Mouse (Mus musculus): Measurements from ENCODE around the gene Mrpl21. TPM values are rescaled to one million over a fixed set of nuclear protein-coding genes. Genes with fewer than 3 reads are reported as not detected.

Gene Mrpl21
- total RNA-seq (2021), result 10 to 100 TPM; 47.2 to 58.4 TPM
- long read RNA-seq, transcript Mrpl21-201 (7 exons, 802 nt), result major isoform, 27 of 33 reads
- long read RNA-seq, partial matches to known transcripts, result 0 of 33 reads
- long read RNA-seq, other reads (novel, unspliced or antisense), result 4 of 33 reads

DNA sequence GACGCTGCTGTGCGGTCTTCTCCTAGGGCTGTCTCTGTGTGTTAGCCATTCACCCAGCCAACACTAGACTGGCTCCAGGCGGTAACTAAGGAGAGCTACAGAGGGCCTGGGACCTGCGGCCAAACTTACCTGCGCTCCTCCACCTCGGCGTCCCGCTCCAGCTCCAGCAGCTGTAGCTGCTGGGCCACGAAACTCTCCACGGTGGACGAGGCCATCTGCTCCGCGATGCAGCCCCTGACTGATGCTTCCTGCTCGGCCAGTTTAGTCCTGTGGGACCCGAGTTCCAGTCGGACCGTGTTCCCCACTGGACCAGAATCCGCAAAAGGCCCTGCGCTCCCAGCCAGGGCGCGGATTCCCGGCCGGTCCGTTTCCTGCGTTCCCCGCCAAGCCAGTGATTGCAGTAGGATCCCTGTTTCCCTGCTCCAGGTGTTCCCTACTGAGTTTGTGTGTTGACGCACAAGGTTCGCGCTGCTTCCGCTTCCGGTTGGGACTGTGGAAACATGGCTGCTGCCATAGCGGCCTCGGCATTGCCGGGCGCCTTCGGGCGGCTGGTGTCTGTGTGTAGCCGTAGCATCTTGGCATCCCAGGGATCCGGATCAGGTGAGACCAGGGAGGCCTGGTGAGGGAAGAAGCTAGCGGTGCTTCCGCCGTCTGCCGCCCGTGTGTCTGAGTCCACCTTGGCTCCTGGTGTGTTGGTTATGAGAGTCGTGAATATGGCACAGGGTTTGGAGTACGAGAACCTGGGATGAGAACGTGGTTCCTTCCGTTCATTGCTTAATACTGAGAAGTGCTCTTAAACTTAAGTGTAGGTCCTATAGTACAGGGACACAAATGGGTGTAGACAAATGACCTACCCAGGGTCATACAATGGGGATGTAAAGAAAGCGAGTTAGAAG is at the start of gene Mrpl21, which contains the start of gene Ighmbp2:
Gene Mrpl21 (plus strand): TSS at position 330 of the 896 bp plus-strand sequence.
Gene Ighmbp2 (minus strand): TSS at position 446 of the 896 bp plus-strand sequence.
- peak; percentile 88 to 93 for DNase-seq (ENCODE audit: low spot score in 2 of 2)

DNA sequence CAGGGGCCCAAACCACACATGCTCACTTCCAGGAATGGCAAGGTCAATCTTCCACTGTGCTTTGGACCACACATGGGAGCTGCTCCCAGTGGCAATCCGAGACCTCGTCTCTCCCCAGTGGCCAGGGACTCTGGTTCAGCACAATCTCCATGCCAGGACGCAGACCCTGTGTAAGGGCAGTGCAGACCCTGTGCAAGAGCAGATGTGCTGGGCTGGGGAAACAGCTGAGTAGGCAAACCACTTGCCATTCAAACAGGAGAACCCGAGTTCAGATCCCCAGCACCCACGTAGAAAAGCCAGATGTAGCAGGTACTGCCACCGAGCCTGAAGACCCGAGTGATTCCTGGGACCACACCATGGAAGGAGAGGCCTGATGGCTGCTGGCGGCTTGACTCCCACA is 22.7 kb upstream of the Mrpl21 start:
- DNase-seq (ENCODE audit: low spot score in 2 of 2), result no peak

DNA sequence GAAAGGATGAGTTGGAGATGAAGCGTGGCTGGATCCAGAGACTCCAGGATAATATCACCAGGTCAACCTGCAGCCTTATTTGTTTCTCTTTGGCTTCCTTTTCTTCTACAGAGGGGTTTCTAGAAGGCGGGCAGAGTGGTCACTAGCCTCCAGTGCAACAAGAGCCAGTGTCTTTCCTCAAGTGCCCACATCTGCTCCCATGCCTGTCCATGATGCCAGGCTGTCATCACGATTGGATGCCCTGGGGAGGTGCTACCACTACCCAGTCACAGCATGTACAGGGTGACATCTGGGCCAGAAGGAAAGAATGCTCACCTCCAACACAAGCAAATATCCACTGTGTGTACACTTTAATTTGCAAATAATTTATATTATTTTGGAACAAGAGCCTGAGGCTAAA is 22.1 kb upstream of the Mrpl21 start:
- DNase-seq (ENCODE audit: low spot score in 2 of 2), result no peak

GRCm38 (mm10) chr19:3261336-3261735 is 21.4 kb upstream of the Mrpl21 start:
- no peak for DNase-seq (ENCODE audit: low spot score in 2 of 2)

GRCm38 (mm10) chr19:3261764-3262525 is 20.8 kb upstream of the Mrpl21 start:
- no peak for DNase-seq (ENCODE audit: low spot score in 2 of 2)

DNA sequence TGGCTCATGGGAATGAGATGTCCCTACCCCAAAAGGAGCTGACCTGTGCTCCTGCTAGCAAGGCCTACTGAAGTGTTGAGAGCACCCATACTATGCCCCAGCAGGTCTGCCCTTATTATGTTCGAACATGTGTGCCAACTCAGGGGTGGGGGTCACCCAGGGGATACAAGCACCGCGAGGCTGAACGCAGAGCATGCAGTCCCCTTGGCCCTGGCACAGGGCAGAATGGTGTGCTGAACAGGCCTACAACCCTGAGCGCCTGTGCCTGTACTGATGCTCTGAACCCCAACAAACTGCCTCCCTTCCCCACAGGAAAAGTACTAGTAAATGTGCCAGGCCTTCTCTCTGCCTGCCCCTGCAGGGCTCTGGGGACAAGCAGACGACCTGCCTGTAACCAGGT is 18.4 kb upstream of the Mrpl21 start:
- DNase-seq (ENCODE audit: low spot score in 2 of 2), result no peak

DNA sequence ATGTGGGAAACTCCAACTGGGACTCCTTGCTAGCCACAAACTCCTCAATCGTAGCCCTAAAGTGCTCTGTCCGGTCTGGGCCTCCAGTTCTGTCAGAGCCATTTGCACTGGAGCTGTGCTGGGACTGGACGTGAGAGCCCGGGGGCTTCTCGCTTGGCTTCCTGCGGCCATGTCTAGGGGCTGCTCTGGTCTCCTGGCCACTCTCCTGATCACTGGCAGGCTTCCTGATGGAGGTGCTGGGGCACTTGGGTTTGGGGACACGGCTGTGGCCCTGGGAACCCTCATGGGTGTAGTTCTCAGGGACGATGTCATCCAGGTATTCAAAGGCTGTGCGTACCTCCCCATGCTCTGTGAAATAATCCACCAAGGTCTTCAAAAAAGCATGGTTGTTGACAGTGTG is 17.5 kb upstream of the Mrpl21 start:
- DNase-seq (ENCODE audit: low spot score in 2 of 2), result no peak

DNA sequence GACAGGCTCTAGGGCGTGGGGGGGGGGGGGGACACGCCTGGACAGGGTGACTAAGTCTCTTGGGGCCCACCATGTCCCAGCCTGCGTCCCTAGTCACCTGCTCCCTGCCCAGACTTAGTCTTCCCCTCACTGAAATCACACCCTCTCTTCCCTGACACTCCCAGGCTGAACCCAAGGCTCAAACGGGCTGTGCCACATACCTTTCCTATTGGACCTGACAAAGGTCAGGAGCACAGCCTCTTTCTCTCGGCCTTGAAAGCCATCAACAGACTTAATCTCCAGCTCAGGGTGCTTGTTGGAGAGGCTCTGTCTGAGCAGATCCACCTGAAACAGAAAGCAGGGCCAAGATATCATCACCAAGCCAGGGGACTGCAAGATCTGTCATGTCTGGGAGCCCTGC is 16.6 kb upstream of the Mrpl21 start:
- DNase-seq (ENCODE audit: low spot score in 2 of 2), result no peak

DNA sequence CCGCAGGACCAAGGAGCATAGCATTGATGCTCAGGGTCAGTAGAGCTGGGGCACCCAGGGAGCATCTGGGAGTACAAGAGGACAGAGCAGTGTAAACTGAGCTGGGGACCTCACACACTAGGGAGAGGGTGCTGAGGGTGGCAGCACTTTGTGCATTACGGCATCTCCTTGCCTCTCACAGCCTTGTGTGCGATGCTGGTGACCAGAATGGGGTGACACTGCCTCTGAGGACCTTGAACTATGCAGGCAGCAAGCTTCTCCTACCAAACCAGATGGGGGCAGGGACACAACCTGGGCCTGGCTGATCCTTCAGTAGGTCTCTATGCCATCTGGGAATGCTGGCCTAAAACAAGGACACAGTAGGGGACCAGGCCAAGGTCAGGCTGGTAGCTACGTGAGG is 16.0 kb upstream of the Mrpl21 start:
- peak in 1 of 2 experiments; percentile 0 for DNase-seq (ENCODE audit: low spot score in 2 of 2)

- no peak for DNase-seq (ENCODE audit: low spot score in 2 of 2)
Measured at GRCm38 (mm10) chr19:3267340-3267739, 15.4 kb upstream of the Mrpl21 start.

GRCm38 (mm10) chr19:3268218-3268980 is 14.3 kb upstream of the Mrpl21 start:
- DNase-seq (ENCODE audit: low spot score in 2 of 2), result no peak

- DNase-seq (ENCODE audit: low spot score in 2 of 2), result no peak
Measured at GRCm38 (mm10) chr19:3269279-3269678, 13.4 kb upstream of the Mrpl21 start.

GRCm38 (mm10) chr19:3269803-3270202 is 12.9 kb upstream of the Mrpl21 start:
- DNase-seq (ENCODE audit: low spot score in 2 of 2), result no peak

- DNase-seq (ENCODE audit: low spot score in 2 of 2), result no peak
Measured at GRCm38 (mm10) chr19:3271366-3271765, 11.3 kb upstream of the Mrpl21 start.

- no peak for DNase-seq (ENCODE audit: low spot score in 2 of 2)
Measured at GRCm38 (mm10) chr19:3273331-3273730, 9.4 kb upstream of the Mrpl21 start.

DNA sequence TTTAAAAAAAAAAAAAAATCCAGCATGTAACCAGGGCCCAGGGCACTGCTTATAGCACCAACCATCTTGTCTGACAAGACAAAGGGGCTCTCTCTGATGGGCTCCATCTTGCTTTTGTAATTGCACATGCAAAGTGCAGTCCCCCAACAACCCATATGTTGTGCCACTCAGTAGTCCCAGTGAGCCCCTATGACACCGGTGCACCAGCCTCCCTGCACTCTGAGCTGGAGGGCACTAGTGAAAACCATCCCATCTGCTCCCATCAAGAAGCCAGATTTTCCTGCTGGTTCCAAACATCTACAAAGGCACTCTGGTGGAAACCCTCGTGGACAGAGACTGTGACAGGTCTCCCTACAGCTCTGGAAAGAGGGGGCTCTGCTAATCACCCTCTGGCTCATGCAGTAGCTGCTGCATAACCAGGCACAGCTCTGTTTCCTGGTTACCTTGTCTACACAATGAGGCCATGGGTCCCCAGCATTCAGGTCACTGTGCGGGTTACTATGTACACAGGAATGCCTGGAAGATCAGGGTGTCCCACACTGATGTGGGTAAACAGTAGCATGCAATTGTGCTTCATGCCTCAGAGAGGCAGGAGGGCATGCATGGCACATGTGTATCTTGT is 6.8 kb upstream of the Mrpl21 start:
- no peak for DNase-seq (ENCODE audit: low spot score in 2 of 2)

GRCm38 (mm10) chr19:3281886-3282285 is 815 bp upstream of the Mrpl21 start:
- no peak for DNase-seq (ENCODE audit: low spot score in 2 of 2)

GRCm38 (mm10) chr19:3289006-3289405 is 6.3 kb downstream of the Mrpl21 start:
- DNase-seq (ENCODE audit: low spot score in 2 of 2), result no peak

- DNase-seq (ENCODE audit: low spot score in 2 of 2), result peak in 1 of 2 experiments; percentile 66
Measured at GRCm38 (mm10) chr19:3292028-3292427, 9.3 kb downstream of the Mrpl21 start.

DNA sequence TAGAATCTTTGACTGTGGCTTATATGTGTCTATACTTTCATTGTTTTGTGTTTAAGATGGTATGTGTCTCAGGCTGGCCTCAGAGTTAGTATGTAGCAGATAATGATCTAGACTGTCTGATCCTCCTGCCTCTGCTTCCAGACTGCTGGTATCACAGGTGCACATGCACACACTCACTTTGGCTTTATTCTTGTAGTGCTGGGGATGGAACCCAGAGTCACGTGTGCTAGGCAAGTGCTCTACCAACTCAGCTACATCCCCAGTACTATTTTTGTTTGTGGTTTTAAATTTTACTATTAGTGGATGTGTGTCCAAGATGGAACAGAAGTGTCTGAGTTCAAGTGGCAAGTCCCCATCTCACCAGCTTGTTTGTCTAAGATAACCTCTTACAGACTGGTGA is 10.3 kb downstream of the Mrpl21 start:
- no peak for DNase-seq (ENCODE audit: low spot score in 2 of 2)

DNA sequence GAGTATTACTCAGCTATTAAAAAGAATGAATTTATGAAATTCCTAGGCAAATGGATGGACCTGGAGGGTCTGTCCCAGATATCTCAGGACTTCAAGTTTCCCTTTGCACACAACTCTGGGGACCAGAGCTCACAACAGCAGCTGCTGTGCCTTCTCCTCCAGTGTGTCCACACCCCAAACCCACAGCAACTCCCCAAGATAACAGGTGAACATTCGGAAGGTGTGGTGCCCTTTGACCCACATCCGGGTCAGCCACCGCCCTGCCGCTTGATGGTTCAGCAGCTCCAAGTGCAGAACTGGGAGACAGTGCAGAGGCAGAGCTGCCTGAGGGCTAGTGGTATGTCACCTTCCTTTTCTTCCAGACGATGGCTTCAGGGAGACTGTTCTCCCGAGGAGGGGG is 12.5 kb downstream of the Mrpl21 start:
- no peak for DNase-seq (ENCODE audit: low spot score in 2 of 2)

All from layer of hippocampus, adult 18-20 months (tissue).